Mouse (Mus musculus): ENCODE measurements around the gene Rbm19.

DNA sequence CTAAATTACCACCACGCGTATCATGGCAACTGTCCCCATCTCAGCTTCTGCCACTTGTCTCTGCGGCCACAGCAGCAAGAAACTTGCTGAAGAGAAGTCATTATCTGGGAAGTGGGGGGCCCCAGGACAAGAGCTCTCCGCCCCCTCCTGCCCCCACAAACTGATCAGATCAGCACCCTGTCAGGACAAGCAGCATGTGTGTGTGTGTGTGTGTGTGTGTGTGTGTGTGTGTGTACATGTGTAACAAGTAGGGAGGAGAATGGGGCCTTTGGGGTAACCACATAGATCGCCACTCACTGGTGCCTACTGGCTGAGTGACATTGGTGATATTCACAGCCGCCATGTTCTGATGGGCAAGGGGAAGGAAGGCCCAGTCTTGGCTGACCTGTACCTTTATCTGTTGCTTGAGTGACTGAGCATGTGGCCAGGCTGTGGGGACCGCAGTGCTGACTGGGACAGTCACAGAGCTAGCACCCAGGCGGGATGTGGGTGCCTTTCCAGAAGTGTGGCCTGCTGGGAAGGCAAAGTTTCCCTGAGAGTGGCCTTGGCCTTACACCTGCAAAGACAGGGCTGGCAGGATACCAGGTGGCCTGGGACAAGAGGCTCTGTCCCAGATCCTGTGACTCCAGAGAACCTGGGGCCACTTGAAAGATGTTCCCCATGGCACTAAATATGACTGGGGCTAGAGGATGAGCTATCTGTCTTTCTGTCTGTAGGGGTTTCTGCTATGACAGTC is 44.8 kb downstream of the Rbm19 start:
- no peak for TF ChIP-seq CTCF (IDR thresholded peaks at IDR 0.05; ENCODE audit: low read depth, low read length)
- TF ChIP-seq GATA1 (IDR thresholded peaks at IDR 0.05; ENCODE audit: borderline replicate concordance, low read length), result no peak
- no peak for TF ChIP-seq POLR2AphosphoS5 (IDR thresholded peaks at IDR 0.05; ENCODE audit: insufficient replicate concordance, low read depth, low read length)
